Mouse (Mus musculus) heart, embryonic 12.5 days (tissue): ENCODE measurements around the gene Vps16. TPM values are rescaled to one million over a fixed set of nuclear protein-coding genes. Genes with fewer than 3 reads are reported as not detected.

Source experiments
- ATAC-seq: fragments of 200-750 bp; cut with Nextera tagmentation; 2 replicates; pipeline ENCODE4 v1.8.0; 2017; ENCODE audit warnings: moderate TSS enrichment, moderate library complexity; ENCODE audit not compliant: insufficient number of reproducible peaks, low FRiP score
- H3K27ac ChIP-seq: fragments of 300-500 bp; sonication (generic); 2 replicates; pipeline ENCODE4 v1.5.1; 2016; ENCODE audit warnings: mild to moderate bottlenecking, moderate library complexity; ENCODE audit not compliant: poor library complexity, severe bottlenecking
- H3K27me3 ChIP-seq: fragments of 300-500 bp; sonication (generic); replicated peaks from 2 replicates; pipeline ENCODE4 v1.6.1; 2016; ENCODE audit warnings: mild to moderate bottlenecking, moderate library complexity
- H3K36me3 ChIP-seq: fragments of 300-500 bp; sonication (generic); 2 replicates; pipeline ENCODE4 v1.6.1; 2016; ENCODE audit warnings: mild to moderate bottlenecking, moderate library complexity
- H3K4me1 ChIP-seq: fragments of 300-500 bp; sonication (generic); replicated peaks from 2 replicates; pipeline ENCODE4 v1.6.1; 2016; ENCODE audit warnings: mild to moderate bottlenecking
- H3K4me2 ChIP-seq: fragments of 300-500 bp; sonication (generic); 2 replicates; pipeline ENCODE4 v1.6.1; 2016; ENCODE audit warnings: mild to moderate bottlenecking, moderate library complexity
- H3K4me3 ChIP-seq: fragments of 300-500 bp; sonication (generic); 2 replicates; pipeline ENCODE4 v1.5.1; 2016; ENCODE audit warnings: mild to moderate bottlenecking
- H3K9ac ChIP-seq: fragments of 300-500 bp; sonication (generic); 2 replicates; pipeline ENCODE4 v1.6.1; 2016; ENCODE audit warnings: mild to moderate bottlenecking, moderate library complexity
- H3K9me3 ChIP-seq: fragments of 300-500 bp; sonication (generic); replicated peaks from 2 replicates; pipeline ENCODE4 v1.6.1; 2016; ENCODE audit warnings: mild to moderate bottlenecking, moderate library complexity
- WGBS: fragments of 180-500 bp; shearing (Covaris S2); methylation state at CpG from one replicate; pipeline ENCODE4 v1.1.7; 2016; 5-methylcytosine and 5-hydroxymethylcytosine counted together
- polyA plus RNA-seq: library from polyadenylated mRNA; unstranded; fragments of >200 nt; fragmentation: Nextera tagmentation; extraction: Ambion mirVana; gene quantifications from 2 replicates; pipeline ENCODE4 v1.2.1, GENCODE M21; 2016

The Vps16 gene
- polyA plus RNA-seq, 1 experiment from 2014 or later: 63.5 TPM

- no peak for ATAC-seq
- H3K4me2 ChIP-seq: peak overlapping the region; percentile 89
- H3K4me3 ChIP-seq: peak overlapping the region; percentile 99
- WGBS: 10% methylated on average over 17 of the region's 17 CpGs
- peaks cover 30% of the 10 kb centered on the region for H3K4me1 ChIP-seq
- H3K9ac ChIP-seq: peak overlapping the region; percentile 95
- H3K36me3 ChIP-seq: peaks cover 8% of the 10 kb centered on the region
- H3K9me3 ChIP-seq: no peaks in the 10 kb centered on the region
- H3K27me3 ChIP-seq: peaks cover 4% of the 10 kb centered on the region; the same call in 1 of the 2 replicates
- H3K27ac ChIP-seq: no peak overlapping the region
Observed at GRCm38 (mm10) chr2:130449021-130449793, 25.1 kb downstream of the Vps16 start.

DNA sequence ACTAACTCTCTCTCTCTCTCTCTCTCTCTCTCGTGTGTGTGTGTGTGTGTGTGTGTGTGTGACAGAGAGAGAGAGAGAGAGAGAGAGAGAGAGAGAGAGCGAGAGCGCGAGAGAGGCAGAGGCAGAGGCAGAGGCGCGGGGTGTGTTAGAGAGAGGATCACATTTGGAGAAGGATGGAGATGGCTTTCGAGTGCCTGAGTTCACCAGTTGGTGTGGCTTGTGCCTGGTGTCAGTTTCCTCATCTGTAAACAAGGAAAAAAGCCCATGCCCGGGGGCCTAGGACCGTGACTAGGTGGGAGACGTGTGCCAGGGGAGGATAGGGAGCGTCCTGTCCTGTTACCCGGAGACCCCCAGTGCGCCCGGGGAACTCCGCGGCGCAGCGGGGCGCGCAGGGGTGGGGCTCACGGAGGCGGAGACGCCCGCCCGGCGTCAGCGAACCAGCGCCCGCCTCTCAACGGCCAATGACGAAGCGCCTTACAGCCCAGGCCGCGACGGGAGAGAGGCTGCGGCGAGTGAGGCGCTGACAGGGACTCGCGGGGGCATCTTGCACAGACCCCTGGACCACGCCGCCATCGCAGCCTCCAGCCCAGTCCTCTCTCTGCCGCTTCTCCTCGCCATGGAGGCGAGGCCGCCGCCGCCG is 25.8 kb downstream of the Vps16 start, which contains the start of gene Ptpra:
Gene Ptpra, plus strand, starts transcription at position 485 of the 640 bp plus-strand sequence.
- H3K9me3 ChIP-seq: no peaks in the 10 kb centered on the region
- H3K9ac ChIP-seq: peak within 1 kb of the TSS; percentile 95
- peak within 1 kb of the TSS; percentile 89 for H3K4me2 ChIP-seq
- H3K4me1 ChIP-seq: peaks cover 32% of the 10 kb centered on the region
- peak within 1 kb of the TSS; percentile 99 for H3K4me3 ChIP-seq
- WGBS: 0% methylated on average over 50 of the region's 50 CpGs
- H3K27ac ChIP-seq: peak within 1 kb of the TSS; percentile 87
- peaks cover 4% of the 10 kb centered on the region; the same call in 1 of the 2 replicates for H3K27me3 ChIP-seq
- peak; percentile 96 for ATAC-seq
- 0 out of 2 replicates have a peak, but pooled peaks cover 3% of the 10 kb centered on the region for H3K36me3 ChIP-seq

- peaks cover 35% of the 10 kb centered on the region for H3K4me1 ChIP-seq
- peak overlapping the region; percentile 95 for H3K9ac ChIP-seq
- H3K9me3 ChIP-seq: no peaks in the 10 kb centered on the region
- H3K4me3 ChIP-seq: peak overlapping the region; percentile 99
- H3K36me3 ChIP-seq: no peaks in the 10 kb centered on the region
- H3K27ac ChIP-seq: peak overlapping the region; percentile 87
- H3K4me2 ChIP-seq: peak overlapping the region; percentile 89
- ATAC-seq: peak; percentile 88
- 0% methylated on average over 47 of the region's 47 CpGs for WGBS
- H3K27me3 ChIP-seq: peaks cover 4% of the 10 kb centered on the region; the same call in 1 of the 2 replicates
Observed at GRCm38 (mm10) chr2:130450434-130450796, 26.3 kb downstream of the Vps16 start.

DNA sequence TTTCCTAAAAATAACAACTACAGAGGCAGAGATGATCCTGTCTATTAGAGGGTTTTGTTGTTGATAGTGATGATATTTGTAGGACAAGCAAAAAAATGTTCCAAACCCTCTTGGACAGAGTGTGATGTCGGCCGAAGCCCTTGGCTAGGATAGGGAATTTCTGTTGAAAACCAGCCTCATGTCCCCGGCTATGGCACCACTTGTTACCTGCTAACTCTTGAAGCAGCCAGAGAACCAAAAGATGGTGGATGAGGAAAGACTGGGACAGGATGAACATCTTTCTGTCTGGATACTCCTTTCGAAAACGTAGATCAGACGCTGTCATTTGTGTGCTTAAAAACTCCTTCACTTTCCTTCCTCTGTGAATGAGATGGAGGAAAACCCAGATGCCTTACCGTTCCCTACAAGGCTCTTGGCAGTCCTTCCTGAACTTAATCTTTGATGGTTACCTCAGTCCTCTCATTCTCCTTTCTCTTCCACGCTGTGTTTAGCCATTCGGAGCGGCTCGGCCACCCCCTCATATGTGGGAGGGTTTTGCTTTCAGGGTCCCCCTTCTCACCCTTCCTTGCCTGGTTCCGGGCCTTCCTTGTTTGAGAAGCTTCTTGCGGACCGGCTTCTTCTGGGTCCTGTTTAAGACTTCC is 27.1 kb downstream of the Vps16 start:
- no peak for ATAC-seq
- H3K4me1 ChIP-seq: peaks cover 39% of the 10 kb centered on the region
- H3K4me3 ChIP-seq: peak overlapping the region; percentile 99
- H3K9me3 ChIP-seq: no peaks in the 10 kb centered on the region
- peak overlapping the region; percentile 95 for H3K9ac ChIP-seq
- peak overlapping the region; percentile 89 for H3K4me2 ChIP-seq
- WGBS: 56% methylated on average over 14 of the region's 14 CpGs
- peaks cover 4% of the 10 kb centered on the region; the same call in 1 of the 2 replicates for H3K27me3 ChIP-seq
- H3K36me3 ChIP-seq: no peaks in the 10 kb centered on the region
- peak overlapping the region; percentile 87; the same call in 1 of the 2 replicates for H3K27ac ChIP-seq

DNA sequence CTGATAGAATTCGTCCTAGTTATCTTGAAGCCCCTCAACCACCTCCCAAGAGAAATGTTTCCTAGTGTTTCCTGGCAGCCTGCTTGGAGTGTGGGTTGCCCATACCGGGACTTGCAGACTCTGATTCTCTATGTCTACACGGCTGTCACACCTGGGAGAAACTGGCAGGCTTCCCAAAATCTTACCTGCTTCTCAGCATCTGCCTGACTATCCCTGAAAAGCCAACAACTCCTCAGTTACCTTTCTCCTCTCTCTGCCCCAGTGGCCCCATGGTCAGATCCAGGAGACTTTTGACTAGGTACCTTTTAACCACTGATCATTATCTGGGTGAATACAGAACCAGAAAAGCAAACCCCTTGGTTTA is 27.6 kb downstream of the Vps16 start:
- H3K9me3 ChIP-seq: no peaks in the 10 kb centered on the region
- no peaks in the 10 kb centered on the region for H3K36me3 ChIP-seq
- no peak overlapping the region for H3K27ac ChIP-seq
- peak overlapping the region; percentile 99 for H3K4me3 ChIP-seq
- peaks cover 4% of the 10 kb centered on the region; the same call in 1 of the 2 replicates for H3K27me3 ChIP-seq
- 48% methylated on average over 3 of the region's 3 CpGs for WGBS
- peak overlapping the region; percentile 89 for H3K4me2 ChIP-seq
- H3K4me1 ChIP-seq: peaks cover 41% of the 10 kb centered on the region
- peak overlapping the region; percentile 95; the same call in 1 of the 2 replicates for H3K9ac ChIP-seq
- ATAC-seq: no peak

DNA sequence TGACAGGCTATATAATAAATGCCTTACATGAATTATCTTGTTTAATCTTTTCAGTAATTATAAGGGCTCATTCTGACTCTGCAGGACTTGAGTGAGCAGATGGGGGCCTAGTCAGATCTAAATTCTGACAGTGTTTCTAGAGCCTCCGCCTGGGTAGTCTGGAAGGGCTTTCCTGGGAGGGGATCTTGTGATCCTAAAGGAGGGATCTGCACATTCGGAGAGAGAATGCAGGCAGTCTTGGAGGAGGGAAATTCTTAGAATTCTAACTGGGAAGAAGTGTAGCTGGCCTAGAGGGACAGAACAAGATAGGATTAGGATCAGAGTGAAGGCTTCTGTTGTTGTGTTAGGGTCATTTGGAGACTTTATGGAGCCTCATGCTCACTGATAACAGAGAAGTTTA is 28.1 kb downstream of the Vps16 start:
- H3K27ac ChIP-seq: no peak overlapping the region
- WGBS: 33% methylated on average over 2 of the region's 2 CpGs
- no peaks in the 10 kb centered on the region for H3K36me3 ChIP-seq
- no peak overlapping the region for H3K9ac ChIP-seq
- no peak for ATAC-seq
- no peak overlapping the region for H3K4me3 ChIP-seq
- no peak overlapping the region for H3K4me2 ChIP-seq
- H3K9me3 ChIP-seq: no peaks in the 10 kb centered on the region
- peaks cover 44% of the 10 kb centered on the region for H3K4me1 ChIP-seq
- H3K27me3 ChIP-seq: peaks cover 4% of the 10 kb centered on the region; the same call in 1 of the 2 replicates

DNA sequence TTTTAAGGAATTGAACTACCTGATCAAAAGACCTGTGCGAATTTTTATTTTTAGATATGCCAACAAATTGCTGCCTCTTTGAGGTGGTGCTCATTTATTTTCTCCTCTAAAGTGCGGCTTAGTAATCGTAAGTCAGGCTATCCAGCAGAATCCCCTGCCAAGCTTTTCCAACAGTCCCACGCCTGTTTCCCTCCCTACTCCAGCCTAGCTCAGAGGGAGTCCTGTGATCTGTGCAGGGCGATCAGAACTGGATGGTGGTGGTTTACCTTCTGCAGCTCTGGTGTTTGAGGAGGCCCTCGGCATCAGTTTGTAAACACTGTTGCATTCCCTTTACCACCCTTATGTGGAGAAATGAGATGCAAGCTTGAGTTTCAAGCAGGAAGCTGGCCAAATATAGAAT is 29.3 kb downstream of the Vps16 start:
- Histone ChIP-seq H3K27ac (no peak overlapping the region), H3K4me1 (peaks cover 44% of the 10 kb centered on the region), H3K27me3 (no peaks in the 10 kb centered on the region), H3K9ac (no peak overlapping the region), H3K4me3 (no peak overlapping the region), H3K36me3 (no peaks in the 10 kb centered on the region), H3K4me2 (peak overlapping the region; percentile 16; the same call in 1 of the 2 replicates), H3K9me3 (no peaks in the 10 kb centered on the region)
- WGBS: 67% methylated on average over 6 of the region's 6 CpGs
- no peak for ATAC-seq

- no peaks in the 10 kb centered on the region for H3K27me3 ChIP-seq
- no peak overlapping the region for H3K9ac ChIP-seq
- no peak overlapping the region for H3K27ac ChIP-seq
- H3K36me3 ChIP-seq: no peaks in the 10 kb centered on the region
- no peak overlapping the region for H3K4me2 ChIP-seq
- peaks cover 42% of the 10 kb centered on the region for H3K4me1 ChIP-seq
- 60% methylated on average over 6 of the region's 6 CpGs for WGBS
- no peak overlapping the region for H3K4me3 ChIP-seq
- no peak for ATAC-seq
- no peaks in the 10 kb centered on the region for H3K9me3 ChIP-seq
Observed at GRCm38 (mm10) chr2:130454748-130455370, 30.7 kb downstream of the Vps16 start.

- no peak overlapping the region for H3K4me3 ChIP-seq
- H3K36me3 ChIP-seq: peaks cover 14% of the 10 kb centered on the region
- 80% methylated on average over 3 of the region's 3 CpGs for WGBS
- H3K27ac ChIP-seq: no peak overlapping the region
- peaks cover 27% of the 10 kb centered on the region for H3K4me1 ChIP-seq
- no peaks in the 10 kb centered on the region for H3K27me3 ChIP-seq
- H3K4me2 ChIP-seq: no peak overlapping the region
- H3K9ac ChIP-seq: no peak overlapping the region
- no peaks in the 10 kb centered on the region; the same call in 1 of the 2 replicates for H3K9me3 ChIP-seq
- ATAC-seq: no peak
Observed at GRCm38 (mm10) chr2:130457871-130458270, 33.7 kb downstream of the Vps16 start.

- no peak for ATAC-seq
- H3K4me3 ChIP-seq: no peak overlapping the region
- no peak overlapping the region for H3K4me2 ChIP-seq
- H3K9me3 ChIP-seq: no peaks in the 10 kb centered on the region; the same call in 1 of the 2 replicates
- H3K27me3 ChIP-seq: no peaks in the 10 kb centered on the region
- WGBS: 70% methylated on average over 3 of the region's 3 CpGs
- H3K27ac ChIP-seq: no peak overlapping the region
- H3K36me3 ChIP-seq: peaks cover 20% of the 10 kb centered on the region
- H3K4me1 ChIP-seq: peaks cover 24% of the 10 kb centered on the region
- no peak overlapping the region for H3K9ac ChIP-seq
Observed at GRCm38 (mm10) chr2:130459576-130459975, 35.4 kb downstream of the Vps16 start.
